In the genomic region with DNA sequence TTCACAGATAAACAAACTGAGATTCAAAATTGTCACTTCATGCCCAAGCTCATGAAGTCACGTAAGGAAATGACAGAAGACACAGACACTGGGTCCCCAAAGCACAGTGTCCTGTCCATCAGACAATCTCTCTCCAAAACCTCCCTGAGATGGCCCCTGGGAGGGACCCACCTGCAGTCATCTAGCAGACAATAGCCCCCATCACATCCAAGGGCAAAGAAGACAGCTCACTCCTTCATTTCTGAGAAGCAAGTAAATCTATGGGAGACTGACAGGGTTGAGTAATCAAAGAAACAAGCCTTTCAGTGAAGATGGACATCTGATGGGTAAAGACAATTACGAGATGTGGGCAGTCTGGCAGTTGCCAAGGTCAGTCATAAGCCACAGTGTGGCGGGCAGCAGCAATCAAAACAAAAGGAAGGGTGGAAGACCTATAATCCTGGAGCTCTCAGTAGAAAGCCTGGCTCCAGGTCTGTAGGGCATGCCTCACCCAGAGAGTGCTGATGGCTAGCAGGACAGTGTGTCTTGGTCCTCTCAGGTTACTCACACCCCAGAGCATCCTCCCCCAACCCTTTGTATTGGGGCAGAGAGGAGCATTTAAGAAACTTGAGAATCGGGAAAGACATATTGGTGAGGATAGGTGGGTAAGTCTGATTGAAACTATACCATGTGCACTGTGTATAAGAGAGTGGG, we compare ENCODE assay signal across 17 mouse cellular contexts.
"Had no signal": no experiment of that assay in that cellular context is flagged by ENCODE, and none has a peak within 500 bp of the region (broad histone marks: within the 10 kb centered on the region; RNA-seq: fewer than 3 reads in every experiment).

No protein-coding gene starts in this region.

- H3K4me2 ChIP-seq: lung, embryonic 14.5 days; midbrain, embryonic 12.5 days; neural tube, embryonic 13.5 days; neural tube, embryonic 15.5 days had no signal

- H3K36me3 ChIP-seq: midbrain, embryonic 12.5 days; neural tube, embryonic 13.5 days; neural tube, embryonic 15.5 days had no signal

- DNase-seq: lung, adult 18-20 months; lung, embryonic 14.5 days; lung, postnatal 10 days; lung, postnatal 4 days; midbrain, embryonic 14.5 days; retina, postnatal 1 day; right cerebral cortex, adult 18-20 months; right cerebral cortex, postnatal 25 days; right cerebral cortex, postnatal 4 days; spleen, adult 18-20 months; thymus, adult 18-20 months; thymus, postnatal 14 days; thymus, postnatal 36 days had no signal

- H3K27me3 ChIP-seq: midbrain, embryonic 12.5 days; neural tube, embryonic 13.5 days; neural tube, embryonic 15.5 days had no signal

- H3K27ac ChIP-seq: midbrain, embryonic 12.5 days; neural tube, embryonic 13.5 days; neural tube, embryonic 15.5 days had no signal

- H3K4me1 ChIP-seq: megakaryocyte, embryonic 14.5 days; neural tube, embryonic 15.5 days had no signal

- H3K9ac ChIP-seq: lung, embryonic 14.5 days; midbrain, embryonic 12.5 days; neural tube, embryonic 13.5 days; neural tube, embryonic 15.5 days had no signal

- H3K9me3 ChIP-seq: megakaryocyte, embryonic 14.5 days; midbrain, embryonic 12.5 days; neural tube, embryonic 13.5 days; neural tube, embryonic 15.5 days had no signal

- H3K4me3 ChIP-seq: megakaryocyte, embryonic 14.5 days; midbrain, embryonic 12.5 days; neural tube, embryonic 13.5 days; neural tube, embryonic 15.5 days had no signal
